Mouse (Mus musculus) liver, embryonic 18 days (tissue): ENCODE measurements around the gene Edar. TPM values are rescaled to one million over a fixed set of nuclear protein-coding genes. Genes with fewer than 3 reads are reported as not detected.

Experiments
- polyA plus RNA-seq: library from polyadenylated mRNA; depleted of rRNA; stranded (reverse); fragments of >200 nt; gene quantifications from 2 replicates; pipeline ENCODE4 v1.2.3, GENCODE M21; 2012; rRNA removed

Gene Edar
- polyA plus RNA-seq = not detected in 2 replicates

DNA sequence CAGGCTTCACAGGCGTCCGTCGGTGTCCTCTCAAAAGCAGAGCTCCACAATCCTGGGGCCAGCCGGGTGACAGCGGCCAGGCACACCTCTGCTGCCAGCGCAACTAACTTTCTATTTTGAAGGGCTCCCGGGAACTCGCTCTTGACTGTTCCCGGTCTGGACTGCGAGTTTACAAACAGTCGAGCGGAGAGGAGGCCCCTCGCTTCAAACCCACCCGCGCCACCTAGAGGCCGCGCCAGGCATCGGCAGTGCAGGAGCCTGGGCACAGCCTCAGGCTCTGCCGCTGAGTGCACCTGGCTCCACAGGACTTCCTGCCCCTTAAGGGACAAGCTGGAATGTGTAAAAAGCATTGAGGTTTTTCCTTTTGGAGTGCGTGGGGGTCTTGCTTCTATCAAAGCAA is at the start of gene Edar:
Edar (minus strand) TSS at position 122 of the 400 bp plus-strand sequence.

GRCm38 (mm10) chr10:58718110-58718509 is 42.7 kb upstream of the Edar start, which contains the start of gene Gm17542:
Gene Gm17542 (minus strand): TSS chr10:58718210.

Other genes with a start within 250 kb of the Edar start
- gene Ranbp2, start 228.7 kb downstream of the Edar start, polyA plus RNA-seq = 7.0 and 7.2 TPM in 2 replicates
- gene Ccdc138, start 177.7 kb downstream of the Edar start, polyA plus RNA-seq = 1.1 TPM in 2 replicates
- gene Gm17542, start 42.6 kb upstream of the Edar start, polyA plus RNA-seq = not detected in 2 replicates
- gene Sh3rf3, start 137.7 kb upstream of the Edar start, polyA plus RNA-seq = under 0.01 and 0.01 TPM in 2 replicates